Mouse (Mus musculus) embryo, embryonic 11 days (tissue): ENCODE measurements at regions not wholly inside any gene's neighbourhood (a gene's known extent, or its start where the extent isn't known, plus 50 kb on each side); places are given as distances from the start of the nearest gene placed in this dataset.
A peak's percentile ranks its signal among the peaks of the same experiment; 100 is the strongest.
"Not testable (repeated sequence)": the region's sequence is repeated elsewhere in the genome, so short reads cannot be mapped to it uniquely, and the experiment has no call there.

Source experiments
- DNase-seq: peaks from one replicate; pipeline ENCODE4 v3.0.0-alpha.2; 2015

DNA sequence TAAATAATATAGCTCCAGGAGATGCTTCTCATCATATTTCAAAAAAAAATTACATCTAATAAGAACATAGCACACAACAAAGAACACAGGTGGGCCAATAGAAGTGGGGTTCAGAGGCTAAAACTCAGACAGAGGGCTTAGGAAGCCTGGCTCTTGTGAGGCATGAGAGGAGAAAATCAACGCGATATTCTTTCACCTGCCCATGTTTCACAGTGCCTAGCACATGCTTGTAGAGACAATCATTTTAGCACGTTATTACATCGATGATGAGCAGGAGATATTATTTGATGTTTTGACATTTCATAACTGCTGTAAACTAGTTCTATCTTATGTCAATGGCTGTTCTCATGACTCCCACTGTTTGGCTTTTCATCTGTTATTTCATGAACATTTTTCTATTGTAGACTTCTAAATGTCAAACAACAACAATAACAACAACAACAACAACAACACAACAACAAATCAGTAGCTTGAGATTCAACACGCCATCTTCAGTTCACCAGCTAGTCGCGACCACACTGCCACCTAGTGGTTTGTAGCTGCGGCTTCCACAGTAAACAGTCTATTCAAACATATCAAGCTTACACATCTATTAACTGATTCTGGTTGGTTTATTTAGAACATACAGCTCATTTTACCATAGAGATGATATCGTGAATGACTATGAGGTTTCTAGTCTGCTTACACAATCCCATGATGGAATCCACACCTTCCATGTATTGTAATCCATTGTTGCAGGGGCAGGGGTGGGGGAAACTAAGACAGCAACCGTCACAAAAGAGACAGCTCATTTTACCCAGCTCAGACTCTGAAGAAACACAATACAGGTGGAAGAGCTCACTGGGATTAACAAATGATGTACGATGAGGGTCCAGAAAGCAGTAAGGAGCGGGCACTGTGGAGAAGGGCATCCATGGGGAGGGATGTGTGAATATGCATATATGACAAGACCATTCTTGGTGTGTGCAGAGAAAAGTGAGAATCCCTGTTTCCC, 60.5 kb upstream of the Tmem200a start:
- peak; percentile 67 for DNase-seq

DNA sequence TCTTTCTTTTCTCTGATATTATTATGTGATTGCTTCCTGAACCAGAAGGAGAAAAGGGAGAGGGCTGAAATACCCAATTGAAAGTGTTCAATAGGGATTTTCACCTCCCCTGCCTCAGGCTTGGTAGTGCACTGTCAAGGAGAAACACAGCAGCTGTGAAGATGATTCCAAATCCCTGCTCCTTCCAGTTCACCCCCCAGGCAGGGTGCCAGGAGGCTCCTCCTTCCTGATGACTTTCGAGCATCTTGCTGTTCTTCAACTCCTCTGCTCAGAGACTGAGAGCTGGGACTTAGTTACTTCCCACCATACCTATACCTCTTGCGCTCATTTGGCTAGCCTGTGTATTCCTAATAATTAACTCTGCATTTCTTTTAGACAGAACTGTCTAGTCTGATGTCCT, 73.7 kb upstream of the Tmem200a start:
- DNase-seq, result no peak

DNA sequence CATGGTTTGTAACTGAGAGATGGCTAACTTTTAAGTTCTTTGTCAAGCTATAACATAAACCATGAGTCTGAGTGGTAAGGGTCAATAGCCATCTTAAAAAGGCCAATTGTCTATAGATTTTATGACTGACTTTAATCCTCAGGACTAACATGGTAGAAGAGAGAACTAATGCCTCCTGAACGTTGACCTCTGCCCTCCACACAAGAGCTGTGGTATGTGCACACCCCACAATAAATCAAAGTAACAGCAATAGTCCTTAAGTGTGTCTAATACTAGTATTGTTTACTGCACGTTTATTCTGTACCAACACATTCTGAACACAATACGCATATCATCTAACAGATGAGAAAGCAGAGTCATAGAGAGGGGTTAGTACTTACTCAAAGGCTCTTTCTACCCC, 70.7 kb upstream of the Samd3 start:
- DNase-seq, result peak; percentile 22

DNA sequence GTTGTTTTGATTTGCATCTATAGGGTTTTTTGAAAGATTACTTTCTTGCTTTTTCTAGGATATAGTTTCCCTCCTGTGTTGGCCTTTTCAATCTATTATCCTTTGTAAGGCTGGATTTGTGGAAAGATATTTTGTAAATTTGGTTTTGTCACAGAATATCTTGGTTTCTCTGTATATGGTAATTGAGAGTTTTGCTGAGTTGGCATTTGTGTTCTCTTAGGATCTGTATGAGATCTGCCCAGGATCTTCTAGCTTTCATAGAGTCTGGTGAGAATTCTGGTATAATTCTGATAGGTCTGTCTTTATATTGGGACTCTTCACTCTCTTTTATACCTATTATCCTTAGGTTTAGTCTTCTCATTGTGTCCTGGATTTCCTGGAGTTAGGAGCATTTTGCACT, 68.4 kb upstream of the Samd3 start:
- not testable (repeated sequence) for DNase-seq

DNA sequence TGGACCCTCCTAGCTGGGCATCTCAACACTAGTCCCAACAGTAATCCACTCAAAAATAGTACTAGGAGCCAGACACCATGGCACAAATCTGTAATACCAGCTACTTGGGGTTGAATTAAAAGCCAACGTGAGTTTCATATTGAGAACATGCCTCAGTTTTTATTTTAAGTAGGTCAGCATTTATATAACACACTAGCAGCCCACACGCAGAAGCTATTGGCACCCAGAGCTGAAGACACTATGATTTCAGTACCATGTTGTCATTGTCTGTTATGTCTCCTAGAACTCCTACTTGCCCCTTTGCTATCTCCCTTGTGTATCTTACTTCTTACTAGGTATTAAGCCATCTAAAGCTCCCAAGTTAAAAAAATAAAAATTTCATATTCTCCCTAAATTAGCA, 65.0 kb upstream of the Samd3 start:
- DNase-seq, result no peak

DNA sequence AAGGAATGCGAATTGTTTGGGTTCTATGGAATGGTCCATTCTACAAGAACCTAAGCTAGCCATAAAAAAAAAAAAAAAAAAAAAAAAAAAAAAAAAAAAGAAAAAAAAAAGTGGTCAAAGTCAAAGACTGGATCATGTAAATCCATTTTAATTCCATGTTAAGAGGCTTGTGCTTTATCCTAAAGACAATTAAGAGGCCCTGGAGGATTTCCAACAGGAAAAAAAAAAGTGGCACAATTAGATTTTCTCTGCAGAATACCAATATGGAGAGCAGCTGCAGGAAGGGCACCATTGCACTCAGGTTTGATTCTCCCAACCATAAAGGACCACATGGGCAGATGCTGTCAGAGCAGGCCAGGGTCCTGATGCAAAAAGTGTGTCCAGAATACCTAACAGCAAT, 51.9 kb upstream of the Samd3 start:
- DNase-seq, result no peak

DNA sequence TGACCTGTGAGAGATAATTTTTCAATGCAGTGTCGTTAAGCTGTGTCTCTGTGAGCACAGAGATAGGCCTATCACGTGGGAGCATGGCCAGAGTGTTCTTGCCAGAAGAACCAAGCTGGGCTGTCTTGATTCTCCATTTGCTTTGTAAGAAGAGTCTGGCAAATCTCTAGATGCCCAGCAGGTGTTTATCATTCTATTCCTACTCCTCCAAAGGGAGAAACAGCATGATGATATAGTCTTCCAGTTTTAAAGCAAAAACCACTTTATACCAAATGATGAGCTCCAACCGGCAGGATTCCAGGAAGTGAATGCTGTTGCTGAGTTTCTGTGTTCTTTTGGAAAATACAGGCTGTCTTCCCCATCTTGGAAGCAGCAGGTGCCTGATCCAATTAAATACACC, 51.2 kb upstream of the Samd3 start:
- no peak for DNase-seq
